Mouse (Mus musculus): ENCODE measurements at regions not wholly inside any gene's neighbourhood (a gene's known extent, or its start where the extent isn't known, plus 50 kb on each side); places are given as distances from the start of the nearest gene placed in this dataset.

GRCm38 (mm10) chr16:91162381-91162780 is 62.9 kb upstream of the Olig2 start:
- TF ChIP-seq CTCF (IDR thresholded peaks at IDR 0.05; ENCODE audit: borderline replicate concordance, insufficient read depth, low read depth, low read length) (no peak), POLR2A (IDR thresholded peaks at IDR 0.05; ENCODE audit: borderline replicate concordance, insufficient read depth, low read length) (no peak)
